Comparison of ENCODE assay signal across 16 mouse cellular contexts in genomic region chr13:81238855-81239254, GRCm38 (mm10).
"Had no signal": no experiment of that assay in that cellular context is flagged by ENCODE, and none has a peak within 500 bp of the region (broad histone marks: within the 10 kb centered on the region; RNA-seq: fewer than 3 reads in every experiment).

No protein-coding gene starts in this region.

- H3K4me1 ChIP-seq: kidney, embryonic 15.5 days; limb, embryonic 15.5 days; liver, embryonic 12.5 days; midbrain, embryonic 12.5 days; neural tube, embryonic 15.5 days had no signal

- H3K9ac ChIP-seq: kidney, embryonic 15.5 days; limb, embryonic 15.5 days; liver, embryonic 12.5 days; lung, embryonic 14.5 days; midbrain, embryonic 12.5 days; neural tube, embryonic 15.5 days had no signal

- H3K4me3 ChIP-seq: kidney, embryonic 15.5 days; left cerebral cortex, adult 2 months; limb, embryonic 15.5 days; liver, embryonic 12.5 days; midbrain, embryonic 12.5 days; myocyte; neural tube, embryonic 15.5 days had no signal

- H3K9me3 ChIP-seq: kidney, embryonic 15.5 days; limb, embryonic 15.5 days; liver, embryonic 12.5 days; midbrain, embryonic 12.5 days; neural tube, embryonic 15.5 days had no signal

- H3K4me2 ChIP-seq: kidney, embryonic 15.5 days; limb, embryonic 15.5 days; liver, embryonic 12.5 days; lung, embryonic 14.5 days; midbrain, embryonic 12.5 days; neural tube, embryonic 15.5 days had no signal

- DNase-seq: kidney, adult 2 months; kidney, postnatal 14 days; lung, embryonic 14.5 days; lung, postnatal 10 days; lung, postnatal 4 days; right cerebral cortex, adult 18-20 months; right cerebral cortex, postnatal 25 days; thymus, postnatal 4 days had no signal

- H3K27me3 ChIP-seq: kidney, embryonic 15.5 days; limb, embryonic 15.5 days; liver, embryonic 12.5 days; midbrain, embryonic 12.5 days; neural tube, embryonic 15.5 days had no signal

- H3K36me3 ChIP-seq: kidney, embryonic 15.5 days; limb, embryonic 15.5 days; liver, embryonic 12.5 days; midbrain, embryonic 12.5 days; neural tube, embryonic 15.5 days had no signal

- H3K27ac ChIP-seq: kidney, embryonic 15.5 days; left cerebral cortex, adult 2 months; limb, embryonic 15.5 days; liver, embryonic 12.5 days; midbrain, embryonic 12.5 days; neural tube, embryonic 15.5 days; stomach, postnatal 0 days had no signal

- ATAC-seq: liver, embryonic 12.5 days had no signal
